Mouse (Mus musculus) brown adipose tissue, adult 24 weeks (tissue): ENCODE results near the gene Fam198a. TPM values are rescaled to one million over a fixed set of nuclear protein-coding genes. Genes with fewer than 3 reads are reported as not detected.

Experiments used
- H3K27ac ChIP-seq: fragments of 200-500 bp; replicated peaks from 2 replicates; pipeline ENCODE4 v1.5.1; 2012; ENCODE audit warnings: low read depth, mild to moderate bottlenecking, low read length
- H3K4me1 ChIP-seq: fragments of 200-500 bp; 2 replicates; pipeline ENCODE4 v1.6.1; 2012; ENCODE audit warnings: low read length, mixed read lengths; ENCODE audit not compliant: control insufficient read depth, insufficient read depth, insufficient read length
- H3K4me3 ChIP-seq: fragments of 200-500 bp; 2 replicates; pipeline ENCODE4 v1.5.1; 2012; ENCODE audit warnings: low read depth, mild to moderate bottlenecking, low read length, moderate library complexity; ENCODE audit not compliant: insufficient read depth
- polyA plus RNA-seq: library from polyadenylated mRNA; stranded (reverse); fragments of >200 nt; gene quantifications from 2 replicates; pipeline ENCODE4 v1.2.4, GENCODE M21; 2012; ENCODE audit not compliant: missing spikeins, insufficient read depth, insufficient read length

Gene Fam198a
- polyA plus RNA-seq, 1 experiment: 0.28 TPM

DNA sequence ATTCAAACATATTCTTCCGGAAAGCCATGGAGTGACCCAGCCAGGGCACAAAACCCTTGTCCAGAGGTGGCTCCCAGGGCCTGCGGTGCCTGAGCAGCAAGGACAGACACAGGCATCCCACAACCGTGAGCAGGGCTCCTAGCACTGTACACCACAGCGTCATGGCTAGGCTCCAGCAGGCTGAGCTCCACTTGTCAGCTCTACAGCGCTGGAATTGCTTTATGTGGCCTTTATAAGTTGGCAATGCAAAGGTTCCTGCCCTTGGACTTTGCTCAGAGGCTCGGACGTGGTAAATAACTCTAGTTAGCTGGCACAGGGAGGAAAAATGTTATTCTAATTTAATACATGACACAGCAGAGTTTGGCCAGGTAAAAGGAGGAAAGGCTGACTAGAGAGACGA is 34.7 kb upstream of the Fam198a start, which contains the start of gene Cyp8b1:
Gene Cyp8b1, minus strand, starts transcription at position 204 of the 400 bp plus-strand sequence.
- Histone ChIP-seq H3K27ac (no peak within 1 kb of the TSS), H3K4me3 (no peak within 1 kb of the TSS), H3K4me1 (no peaks in the 10 kb centered on the region)

DNA sequence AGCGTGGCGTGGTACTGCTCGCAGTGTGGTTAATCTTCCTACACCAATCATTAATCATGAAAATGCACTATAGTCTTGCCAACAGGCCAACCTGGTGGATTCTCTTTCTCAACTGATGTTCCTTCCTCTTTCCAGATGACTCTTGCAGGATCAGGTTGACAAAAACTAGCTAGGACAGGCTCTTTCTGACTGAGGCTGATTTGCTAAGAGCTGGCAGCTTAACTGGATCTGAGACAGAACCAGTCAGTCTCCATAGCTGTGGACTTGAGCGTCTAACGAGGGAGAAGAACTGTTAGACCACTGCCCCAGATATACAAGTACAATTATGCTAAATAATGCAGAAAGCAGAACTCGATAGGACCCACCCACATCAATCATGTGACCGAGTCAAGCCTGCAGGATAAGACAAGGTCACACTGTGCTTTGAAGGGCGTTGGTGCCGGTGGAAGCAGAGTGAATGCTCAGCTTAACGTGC is 31.7 kb upstream of the Fam198a start:
- Histone ChIP-seq H3K4me1 (no peaks in the 10 kb centered on the region), H3K4me3 (no peak overlapping the region), H3K27ac (peak overlapping the region; percentile 57)

DNA sequence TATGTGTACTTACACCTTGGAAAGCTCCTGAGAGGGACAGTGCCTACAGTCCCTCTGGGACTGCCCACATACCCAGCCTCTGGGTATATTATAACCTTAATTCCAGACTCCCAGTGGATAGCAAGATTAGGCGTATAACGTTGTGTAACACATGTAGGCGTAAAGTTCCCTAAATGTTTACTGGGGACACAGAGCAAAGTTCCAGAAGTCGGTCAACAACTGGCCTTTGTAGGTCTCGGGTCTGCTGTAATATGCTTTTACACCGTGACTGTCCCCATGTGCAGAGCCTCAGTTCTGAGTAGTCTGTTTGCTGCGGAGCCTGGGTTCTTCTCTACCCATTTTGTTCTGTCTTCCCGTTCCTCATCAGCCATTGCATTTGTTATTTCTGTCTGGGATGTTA is 27.3 kb upstream of the Fam198a start:
- no peak overlapping the region for H3K27ac ChIP-seq
- H3K4me1 ChIP-seq: no peaks in the 10 kb centered on the region
- no peak overlapping the region for H3K4me3 ChIP-seq

GRCm38 (mm10) chr9:121923906-121924305 is 26.9 kb upstream of the Fam198a start:
- Histone ChIP-seq H3K27ac (no peak overlapping the region), H3K4me1 (no peaks in the 10 kb centered on the region), H3K4me3 (no peak overlapping the region)

- Histone ChIP-seq H3K27ac (no peak overlapping the region), H3K4me1 (no peaks in the 10 kb centered on the region), H3K4me3 (no peak overlapping the region)
These were observed 25.8 kb upstream of the Fam198a start for GRCm38 (mm10) chr9:121924901-121925560.

DNA sequence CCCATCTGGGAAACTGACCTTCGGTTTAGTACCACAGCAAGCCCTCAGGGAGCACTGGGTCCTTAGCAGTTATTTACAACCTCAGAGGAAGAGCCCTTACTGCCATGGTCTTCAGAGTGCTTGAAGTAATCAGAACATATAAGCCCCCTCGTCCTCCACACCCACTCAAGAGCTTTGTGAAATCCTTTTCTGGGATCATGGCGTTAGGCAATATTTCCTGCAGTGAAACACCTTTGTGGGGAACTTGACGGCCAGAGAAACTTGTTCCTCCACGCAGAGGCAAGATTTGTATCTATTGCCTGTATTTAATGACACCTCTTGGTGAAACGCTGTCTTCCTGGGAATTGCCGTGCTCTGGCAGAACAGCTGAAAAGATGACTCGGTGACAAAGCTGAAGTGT is 24.8 kb upstream of the Fam198a start:
- no peak overlapping the region for H3K27ac ChIP-seq
- no peak overlapping the region for H3K4me3 ChIP-seq
- H3K4me1 ChIP-seq: no peaks in the 10 kb centered on the region

GRCm38 (mm10) chr9:121926634-121927405 is 24.0 kb upstream of the Fam198a start:
- no peaks in the 10 kb centered on the region for H3K4me1 ChIP-seq
- H3K4me3 ChIP-seq: no peak overlapping the region
- no peak overlapping the region; the same call in 1 of the 2 replicates for H3K27ac ChIP-seq

DNA sequence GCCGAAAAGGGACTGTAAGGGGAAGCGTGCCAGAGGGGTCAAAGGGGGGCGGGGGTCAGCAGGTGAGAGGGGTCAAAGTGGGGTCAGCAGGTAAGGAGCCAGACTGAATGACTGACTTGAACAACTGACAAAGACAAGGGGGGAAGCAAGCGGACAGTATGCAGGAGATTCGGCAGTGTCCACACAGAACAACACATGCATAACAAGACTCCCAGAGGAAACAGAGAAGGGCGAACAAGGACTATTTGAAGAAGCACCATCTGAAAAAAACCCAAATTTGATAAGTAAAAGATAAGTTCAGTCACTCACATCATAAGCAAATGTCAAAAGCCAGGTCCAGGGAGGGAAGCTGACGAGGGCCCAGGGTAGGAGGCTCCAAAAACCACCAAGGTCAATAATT is 23.1 kb upstream of the Fam198a start:
- Histone ChIP-seq H3K27ac (no peak overlapping the region), H3K4me3 (no peak overlapping the region), H3K4me1 (no peaks in the 10 kb centered on the region)

DNA sequence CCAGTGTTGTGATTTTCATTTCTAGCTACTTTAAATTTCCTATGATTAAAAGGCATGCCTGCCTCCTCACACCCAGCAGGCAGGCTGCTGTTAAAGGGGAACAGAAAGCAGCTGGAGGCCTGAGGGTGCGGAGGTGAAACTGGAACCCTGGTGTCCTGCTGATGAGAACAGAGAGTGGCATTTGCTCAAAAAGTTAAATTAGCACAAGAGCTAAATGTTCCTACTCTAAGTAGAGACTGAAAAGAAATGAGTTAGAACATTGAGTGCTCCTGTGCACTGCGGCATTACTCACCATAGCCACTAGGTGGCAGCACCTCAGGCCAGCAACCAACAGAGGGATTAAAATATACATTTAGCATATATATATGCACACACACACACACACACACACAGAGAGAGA is 22.3 kb upstream of the Fam198a start:
- no peak overlapping the region for H3K27ac ChIP-seq
- H3K4me3 ChIP-seq: no peak overlapping the region
- no peaks in the 10 kb centered on the region for H3K4me1 ChIP-seq

DNA sequence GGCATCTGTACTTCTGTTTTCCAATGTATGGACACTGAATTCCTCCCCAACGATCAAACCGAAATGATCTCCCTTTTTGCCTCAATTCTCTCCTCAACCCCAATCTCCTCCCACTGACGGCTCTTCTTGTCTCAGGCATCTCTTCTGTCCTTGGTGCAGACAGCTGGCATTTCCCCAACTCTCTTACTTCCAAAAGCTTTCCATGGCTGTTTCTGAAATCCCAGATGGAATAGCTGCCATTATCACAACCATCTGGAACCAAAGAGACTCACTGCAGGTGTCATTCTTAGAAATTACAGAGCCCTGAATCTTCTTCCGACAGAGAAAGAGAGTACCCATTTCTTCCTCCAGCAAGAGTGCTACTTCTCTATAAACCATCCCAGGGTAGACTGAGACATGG is 15.9 kb upstream of the Fam198a start:
- Histone ChIP-seq H3K4me3 (no peak overlapping the region), H3K4me1 (no peaks in the 10 kb centered on the region), H3K27ac (no peak overlapping the region)

- no peak overlapping the region for H3K27ac ChIP-seq
- H3K4me3 ChIP-seq: no peak overlapping the region
- no peaks in the 10 kb centered on the region for H3K4me1 ChIP-seq
These were observed 13.8 kb upstream of the Fam198a start for GRCm38 (mm10) chr9:121936952-121937351.

DNA sequence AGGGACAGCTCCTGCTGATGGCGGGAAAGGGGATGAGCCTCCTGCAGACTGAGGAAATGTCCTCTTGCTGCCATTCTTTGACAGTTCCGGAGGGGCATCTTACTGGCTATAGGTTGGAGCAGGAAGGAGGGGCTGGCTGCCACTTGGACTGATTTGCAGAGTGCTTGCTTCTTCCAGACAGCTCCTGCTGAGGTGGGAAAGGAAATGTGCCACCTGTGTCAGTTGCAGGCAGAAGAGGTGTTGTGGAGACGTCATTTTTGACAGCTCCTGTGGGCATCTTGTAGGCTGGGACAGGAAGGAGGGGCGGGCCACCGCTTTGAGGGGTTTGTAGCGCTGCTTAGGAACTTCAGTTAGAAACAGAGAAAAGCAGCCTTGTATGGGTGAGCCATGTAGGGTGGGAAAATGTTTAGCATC is 13.3 kb upstream of the Fam198a start:
- Histone ChIP-seq H3K4me3 (no peak overlapping the region), H3K4me1 (no peaks in the 10 kb centered on the region), H3K27ac (no peak overlapping the region)

- Histone ChIP-seq H3K4me1 (no peaks in the 10 kb centered on the region), H3K4me3 (peak overlapping the region; percentile 53)
These were observed 12.8 kb upstream of the Fam198a start for GRCm38 (mm10) chr9:121937944-121938355.

DNA sequence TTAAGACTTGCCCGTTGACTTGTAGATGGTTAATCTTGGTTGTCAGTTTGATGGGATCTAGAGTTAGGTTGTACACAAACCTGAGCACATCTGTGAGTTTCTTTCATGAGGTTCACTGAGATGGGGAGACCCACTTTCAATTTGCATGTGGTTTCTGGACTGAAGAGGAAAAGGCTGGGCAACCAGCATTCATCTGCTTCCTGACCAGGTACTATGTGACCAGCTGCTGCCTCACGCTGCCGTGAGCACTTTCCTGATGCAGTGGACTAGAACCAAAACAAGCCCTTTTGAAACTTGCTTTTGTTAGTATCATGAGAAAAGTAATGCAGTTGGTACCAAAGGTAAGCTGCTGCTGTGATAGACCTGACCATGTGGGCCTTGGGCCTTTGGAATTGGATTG is 7.8 kb upstream of the Fam198a start:
- Histone ChIP-seq H3K4me3 (no peak overlapping the region), H3K4me1 (no peaks in the 10 kb centered on the region), H3K27ac (no peak overlapping the region)

More at GRCm38 (mm10) chr9:121937944-121938355, 12.8 kb upstream of the Fam198a start:
- no peak overlapping the region for H3K27ac ChIP-seq

DNA sequence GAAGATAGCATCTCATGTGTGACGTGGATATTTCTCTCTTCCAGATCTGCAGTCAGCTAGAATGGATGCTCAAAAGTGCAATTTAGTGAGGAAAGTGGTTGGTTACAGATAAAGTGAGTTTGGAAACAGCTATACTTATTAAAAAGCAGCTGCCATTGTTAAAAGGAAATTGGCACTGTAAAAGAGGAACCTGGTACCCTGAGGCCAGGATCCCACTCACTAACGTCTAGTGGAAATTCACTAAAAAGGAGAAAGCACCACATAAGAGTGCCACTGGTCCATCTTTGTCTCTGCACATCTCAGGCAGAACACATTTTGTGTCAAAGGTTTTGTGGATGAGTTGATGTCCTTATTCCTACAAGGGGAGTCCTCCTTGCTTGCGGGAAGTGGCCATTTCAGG is 7.2 kb upstream of the Fam198a start:
- Histone ChIP-seq H3K4me3 (no peak overlapping the region), H3K27ac (no peak overlapping the region), H3K4me1 (no peaks in the 10 kb centered on the region)

DNA sequence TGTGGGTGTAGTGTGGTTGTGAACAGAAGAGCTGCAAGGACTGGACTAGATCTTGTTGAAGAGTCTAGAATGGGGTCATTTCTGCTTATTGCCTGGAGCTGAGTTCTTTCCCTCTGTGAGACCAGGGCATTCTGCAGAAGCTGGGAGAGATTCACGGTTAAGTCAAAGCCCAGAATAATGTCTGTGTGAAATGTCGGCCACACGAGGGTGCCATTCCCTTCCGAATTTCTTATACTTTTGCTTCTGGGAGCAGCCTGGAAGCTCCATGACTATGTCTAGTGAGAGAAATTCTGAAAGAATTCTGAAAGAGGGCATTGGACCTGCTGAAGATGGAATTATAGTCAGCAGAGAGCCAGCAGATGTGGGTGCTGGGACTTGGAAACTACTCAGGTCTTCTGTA is 3.0 kb upstream of the Fam198a start:
- H3K4me1 ChIP-seq: peaks cover 3% of the 10 kb centered on the region; the same call in 1 of the 2 replicates
- H3K4me3 ChIP-seq: no peak overlapping the region
- no peak overlapping the region for H3K27ac ChIP-seq
